In genomic region chr13:38151069-38151588, GRCm38 (mm10) we compare ENCODE assay signal across 8 mouse cellular contexts. TPM values are rescaled to one million over a fixed set of nuclear protein-coding genes. Genes with fewer than 3 reads are reported as not detected.
A peak's percentile ranks its signal among the peaks of the same experiment; 100 is the strongest.
DNase-seq lines count a peak whose midpoint lies in the region; ATAC-seq and TF ChIP-seq lines count a peak whose summit lies in the region.

Dsp (plus strand) TSS chr13:38151294.

- peak within 1 kb of the TSS; percentile 56 for H3K9ac ChIP-seq in liver, embryonic 13.5 days

- no peaks in the 10 kb centered on the region for H3K36me3 ChIP-seq in liver, embryonic 13.5 days

- no peak for TF ChIP-seq POLR2A in bone marrow macrophage, adult 2 months (IDR thresholded peaks at IDR 0.05; ENCODE audit: borderline replicate concordance, low read depth, low read length)

- no peaks in the 10 kb centered on the region for H3K9me3 ChIP-seq in liver, embryonic 13.5 days (replicated peaks)

- no peak for TF ChIP-seq CTCF in bone marrow macrophage, adult 2 months (IDR thresholded peaks at IDR 0.05; ENCODE audit: low read depth, low read length)

- peak; percentile 72 for ATAC-seq in liver, embryonic 13.5 days (ENCODE audit: low read depth)

- H3K4me1 ChIP-seq in bone marrow macrophage, adult 2 months (ENCODE audit: control insufficient read depth, insufficient read depth, low read length): no peaks in the 10 kb centered on the region
- H3K4me1 ChIP-seq in liver, embryonic 13.5 days (replicated peaks): peaks cover 18% of the 10 kb centered on the region; the same call in 1 of the 2 replicates

- peaks cover 60% of the 10 kb centered on the region for H3K27me3 ChIP-seq in liver, embryonic 13.5 days

- H3K27ac ChIP-seq in bone marrow macrophage, adult 2 months (ENCODE audit: insufficient read depth, low read depth, low read length): no peak within 1 kb of the TSS
- H3K27ac ChIP-seq in liver, embryonic 13.5 days: peak within 1 kb of the TSS; percentile 18; the same call in 1 of the 2 replicates

- WGBS in liver, embryonic 13.5 days (ENCODE audit: insufficient replicate concordance): under 1% methylated on average over 49 of the region's 58 CpGs

- peak within 1 kb of the TSS; percentile 21; the same call in 1 of the 2 replicates for H3K4me3 ChIP-seq in bone marrow macrophage, adult 2 months (ENCODE audit: insufficient read depth, low read length)
- peak within 1 kb of the TSS; percentile 54 for H3K4me3 ChIP-seq in liver, embryonic 13.5 days (replicated peaks)

- H3K4me2 ChIP-seq in liver, embryonic 13.5 days: peak within 1 kb of the TSS; percentile 65

- DNase-seq in cerebellum, postnatal 25 days: peak; percentile 26 to 51
- DNase-seq in cerebellum, adult 11 months: no peak
- DNase-seq in gastrocnemius, postnatal 4 days (ENCODE audit: low spot score in 2 of 2): peak; percentile 24 to 38
- DNase-seq in induced T-regulatory cell, adult 2 months (ENCODE audit: low read depth): peak; percentile 48
- DNase-seq in liver, embryonic 13.5 days: no peak
- peak; percentile 69 for DNase-seq in neural tube, embryonic 10.5 days (ENCODE audit: extremely low spot score, low spot score)
- DNase-seq in thymus, postnatal 14 days: peak; percentile 36

RNA-seq across cellular contexts. Expression of gene Dsp, which starts in this region (rescaled TPM):
- 0.07 TPM in 1 of 2 replicates, not detected in the other for polyA plus RNA-seq in bone marrow macrophage, adult 2 months (2012; ENCODE audit: insufficient read depth, insufficient read length, missing spikeins)
- under 1 TPM; 0.22 to 0.49 TPM for total RNA-seq in gastrocnemius, postnatal 4 days (2021)
- polyA plus RNA-seq in liver, embryonic 13.5 days (2015; fragmentation: Nextera tagmentation; extraction: Ambion mirVana): 1.3 and 1.6 TPM in 2 replicates

Comparison
In these comparisons a context has a peak if more than half of its experiments do, and no peak if none do; other contexts are left out.
1. DNase-seq: peak in cerebellum, postnatal 25 days (2 of 2), induced T-regulatory cell, adult 2 months (single experiment), neural tube, embryonic 10.5 days (single experiment) and thymus, postnatal 14 days (single experiment); none in cerebellum, adult 11 months (single experiment) and liver, embryonic 13.5 days (single experiment).
2. Peak in DNase-seq in gastrocnemius, postnatal 4 days; RNA of the gene not detected or under 1 TPM.